Mouse (Mus musculus): Measurements from ENCODE around the gene Arg1. TPM values are rescaled to one million over a fixed set of nuclear protein-coding genes. Genes with fewer than 3 reads are reported as not detected.

The Arg1 gene
- polyA plus RNA-seq, 1 experiment, result 0.88 TPM

DNA sequence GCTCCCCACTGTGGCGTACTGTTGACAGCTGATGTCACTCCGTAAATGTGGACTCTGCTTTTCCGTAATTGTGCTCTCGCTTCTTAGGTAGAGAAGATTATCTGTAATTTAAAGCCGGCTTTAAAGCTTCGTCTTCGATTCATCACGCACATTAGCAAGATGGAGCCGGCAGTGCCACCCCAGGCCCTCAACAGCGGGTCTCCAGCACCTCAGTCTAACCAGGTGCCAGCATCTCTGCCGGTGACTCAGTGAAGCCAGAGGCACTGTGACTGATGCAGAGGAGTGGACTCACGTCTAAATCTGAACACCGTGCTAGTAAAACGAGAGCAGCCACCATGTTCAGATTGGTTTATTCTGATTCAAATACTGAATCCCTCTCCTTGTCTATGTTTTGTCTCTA lies 14.7 kb downstream of the Arg1 start:
- no peak for DNase-seq (ENCODE audit: low read depth)

DNA sequence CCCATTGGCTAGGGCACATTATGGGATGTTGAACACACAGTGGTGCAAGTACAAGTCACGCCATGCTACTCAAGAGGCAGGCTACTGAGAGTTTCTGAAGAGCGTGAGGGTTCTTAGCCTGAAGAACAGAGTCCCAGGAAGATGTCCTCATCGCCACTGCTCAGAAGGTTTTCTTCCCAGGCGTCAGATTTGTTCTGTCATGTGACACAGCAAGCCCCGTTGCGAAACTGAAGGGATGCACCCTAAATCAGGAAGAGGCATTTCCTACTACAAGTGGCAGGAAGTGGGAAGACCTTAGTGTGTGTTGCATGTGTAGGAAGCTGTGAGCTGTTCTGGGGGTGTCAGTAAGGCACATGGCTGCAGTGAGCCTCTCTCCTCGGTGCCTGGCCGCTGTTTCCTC lies 16.1 kb downstream of the Arg1 start:
- DNase-seq (ENCODE audit: low read depth), result no peak

DNA sequence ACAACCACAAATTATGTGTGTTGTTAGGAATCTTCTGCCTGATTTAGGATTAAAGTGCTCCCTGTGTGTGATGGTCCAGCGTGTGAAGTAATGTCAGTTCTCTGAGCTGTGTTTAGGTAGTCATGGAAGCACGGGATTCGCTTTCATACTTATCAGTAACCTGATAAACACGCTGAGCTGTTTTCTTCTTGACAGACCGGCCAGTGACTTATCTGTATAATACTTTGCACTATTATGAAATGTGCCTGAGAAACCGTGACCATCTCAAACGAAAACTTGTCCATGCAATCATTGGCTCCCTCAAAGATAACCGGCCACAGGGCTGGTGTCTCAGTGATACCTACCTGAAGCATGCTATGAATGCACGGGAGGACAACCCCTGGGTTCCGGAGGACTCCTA lies 21.7 kb downstream of the Arg1 start:
- DNase-seq (ENCODE audit: low read depth), result no peak

DNA sequence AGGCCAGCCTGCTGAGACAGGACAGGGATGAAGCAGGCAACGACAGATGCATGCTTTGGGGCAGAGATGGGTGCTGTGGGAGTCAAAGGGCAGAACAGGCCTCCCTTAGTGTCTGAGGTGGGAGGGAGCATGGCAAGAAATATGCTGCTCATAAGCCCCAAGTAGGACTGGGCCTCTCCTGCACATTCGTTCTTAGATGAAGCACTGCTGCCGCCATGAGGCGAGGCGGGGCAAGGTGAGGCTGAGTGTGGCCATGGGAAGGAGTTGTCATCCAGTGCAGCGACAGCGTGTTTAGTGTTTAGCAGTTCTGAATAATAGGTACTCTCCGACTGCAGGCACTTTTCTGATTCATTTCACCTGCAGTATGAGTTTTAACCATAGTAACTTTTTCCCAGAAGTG lies 31.4 kb downstream of the Arg1 start:
- no peak for DNase-seq (ENCODE audit: low read depth)

DNA sequence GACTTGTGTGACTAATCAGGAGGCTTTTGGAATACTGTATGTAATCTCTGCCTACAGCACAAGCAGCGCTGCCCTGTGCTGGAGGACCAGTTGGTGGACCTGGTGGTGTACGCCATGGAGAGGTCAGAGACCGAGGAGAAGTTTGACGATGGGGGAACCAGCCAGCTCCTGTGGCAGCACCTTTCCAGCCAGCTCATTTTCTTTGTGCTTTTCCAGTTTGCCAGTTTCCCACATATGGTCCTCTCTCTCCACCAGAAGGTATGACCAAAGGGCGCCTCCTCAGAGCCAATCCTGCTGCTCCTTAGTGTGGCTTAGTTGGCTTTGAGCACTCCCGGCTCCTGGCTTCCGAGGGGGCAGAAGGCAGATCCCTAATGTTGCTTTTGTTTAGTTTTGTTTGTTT lies 38.9 kb downstream of the Arg1 start:
- no peak for DNase-seq (ENCODE audit: low read depth)

DNA sequence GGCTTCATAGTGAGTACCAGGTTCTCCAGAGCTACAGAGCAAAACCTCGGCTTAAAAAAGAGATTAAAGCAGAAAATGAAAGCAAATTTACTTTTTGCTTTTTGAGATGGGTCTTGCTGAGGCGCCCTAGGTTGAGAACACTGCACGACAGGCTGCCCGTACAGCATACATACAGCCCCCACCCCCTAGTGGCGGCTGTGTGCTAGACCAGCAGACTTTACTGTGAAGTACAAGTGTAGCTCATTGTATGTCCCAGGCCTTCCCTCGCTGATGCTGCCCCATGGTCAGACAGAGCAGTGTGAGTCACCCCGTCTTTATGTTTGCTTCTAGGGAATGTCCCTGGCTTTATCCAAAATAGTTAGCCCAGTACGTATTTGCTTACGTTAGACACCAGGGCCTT lies 41.3 kb downstream of the Arg1 start:
- no peak for DNase-seq (ENCODE audit: low read depth)

DNA sequence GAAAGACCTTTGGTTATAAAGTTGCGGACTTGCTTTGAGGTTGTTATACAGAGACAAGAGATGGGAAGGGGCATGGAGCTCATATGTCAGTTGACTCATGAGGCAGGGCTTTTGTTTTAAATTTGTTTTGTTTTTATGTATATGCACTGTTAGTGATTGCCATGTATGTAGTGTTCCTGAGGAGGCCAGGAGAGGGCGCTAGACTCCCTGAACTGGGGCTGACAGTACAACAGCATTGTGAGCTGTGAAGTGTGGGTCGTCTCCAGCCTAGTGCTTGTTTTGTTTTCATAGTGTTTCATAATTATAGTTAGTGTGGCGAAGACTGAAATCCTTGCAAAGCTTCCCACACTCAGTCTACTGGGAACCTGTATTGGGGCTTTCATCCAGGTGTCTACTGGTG lies 53.7 kb downstream of the Arg1 start:
- DNase-seq (ENCODE audit: low read depth), result no peak

DNA sequence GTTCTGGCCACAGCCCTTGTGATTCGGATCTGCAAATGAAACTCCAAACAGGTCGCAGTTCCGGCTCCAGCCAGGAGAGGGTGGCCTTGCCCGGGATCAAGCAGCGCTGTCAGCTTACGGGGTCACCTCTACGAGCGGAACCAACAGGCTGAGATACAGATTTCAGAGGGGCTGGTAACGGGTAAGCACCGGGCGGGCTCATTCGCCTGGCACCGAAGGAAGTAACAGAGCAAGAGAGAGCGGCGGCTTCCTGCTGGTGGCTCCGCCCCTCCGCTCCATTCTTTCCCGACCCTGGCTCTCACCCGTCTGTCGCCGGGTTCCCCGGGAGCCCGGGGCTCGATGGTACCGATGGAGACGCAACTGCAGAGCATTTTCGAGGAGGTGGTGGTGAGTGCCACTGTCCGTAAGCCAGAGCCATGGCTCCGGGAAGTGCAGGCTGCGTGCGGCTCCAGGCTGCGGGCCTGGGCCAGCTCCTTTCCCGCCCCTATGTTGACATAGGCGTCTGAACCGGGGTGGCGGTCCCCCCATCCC lies 57.5 kb downstream of the Arg1 start, which contains the start of gene Med23:
Gene Med23, plus strand, starts transcription at position 227 of the 531 bp plus-strand sequence.
- DNase-seq (ENCODE audit: low read depth), result peak; percentile 67

Other genes starting within 250 kb of the Arg1 start
- gene Enpp1, start 215.3 kb downstream of the Arg1 start, polyA plus RNA-seq (2012; rRNA removed), result 59.9 and 106 TPM in 2 replicates
- gene Enpp3, start 84.7 kb downstream of the Arg1 start, polyA plus RNA-seq (2012; rRNA removed), result 2.4 and 2.5 TPM in 2 replicates
- 17.3 and 17.5 TPM in 2 replicates for gene Med23, start 57.5 kb downstream of the Arg1 start, polyA plus RNA-seq (2012; rRNA removed)

Measured in gonadal fat pad, adult 2 months (tissue).